ENCODE assay signal across 8 mouse cellular contexts in genomic region chr13:24686705-24687665, GRCm38 (mm10). TPM values are rescaled to one million over a fixed set of nuclear protein-coding genes. Genes with fewer than 3 reads are reported as not detected.
DNase-seq lines count a peak whose midpoint lies in the region; ATAC-seq and TF ChIP-seq lines count a peak whose summit lies in the region.

No protein-coding gene starts in this region.

- no peaks in the 10 kb centered on the region for H3K27me3 ChIP-seq in Patski
- H3K27me3 ChIP-seq in hindbrain, embryonic 12.5 days: no peaks in the 10 kb centered on the region

- in situ Hi-C loops in Patski (cut with MboI; ENCODE audit: low pct_unique_long_range_greater_than_20kb): loop anchor here (5.0 kb wide), 3 partner anchors 90 to 350 kb away; no protein-coding TSS in a partner anchor

- H3K4me2 ChIP-seq in hindbrain, embryonic 12.5 days (replicated peaks): peak overlapping the region; percentile 29

- no peak for ATAC-seq in Patski
- ATAC-seq in hindbrain, embryonic 12.5 days (ENCODE audit: low FRiP score): peak; percentile 85

- no peaks in the 10 kb centered on the region for H3K36me3 ChIP-seq in hindbrain, embryonic 12.5 days

- no peaks in the 10 kb centered on the region for H3K9me3 ChIP-seq in hindbrain, embryonic 12.5 days (replicated peaks)

- POLR2A ChIA-PET in Patski (lab: Charles Lee): no interaction called here

- no peak overlapping the region for H3K9ac ChIP-seq in hindbrain, embryonic 12.5 days

- peak; percentile 93 for TF ChIP-seq CTCF in Patski (IDR thresholded peaks at IDR 0.05)

- no peak for DNase-seq in Patski (ENCODE audit: low read depth, low spot score)
- peak; percentile 73 for DNase-seq in cerebellum, adult 9-10 months
- peak; percentile 50 to 94 for DNase-seq in frontal cortex, adult 2 months (ENCODE audit: extremely low spot score in 1 of 2, low spot score in 1 of 2)
- DNase-seq in layer of hippocampus, postnatal 14 days (ENCODE audit: low spot score in 2 of 2): peak; percentile 88 to 91
- peak; percentile 89 for DNase-seq in lung, postnatal 14 days
- DNase-seq in retina, adult 2 months (ENCODE audit: low read depth, low spot score): peak; percentile 65
- peak; percentile 74 for DNase-seq in thymus, postnatal 25 days

- WGBS in hindbrain, embryonic 12.5 days: 34% methylated on average over 15 of the region's 15 CpGs

- peaks cover 6% of the 10 kb centered on the region for H3K4me1 ChIP-seq in hindbrain, embryonic 12.5 days

- H3K4me3 ChIP-seq in hindbrain, embryonic 12.5 days: no peak overlapping the region

- H3K27ac ChIP-seq in hindbrain, embryonic 12.5 days: peak overlapping the region; percentile 17; the same call in 1 of the 2 replicates

- CTCF ChIA-PET in Patski (lab: Charles Lee): interaction anchor here (0.8 to 3.2 kb wide), 33 partner anchors 8 to 208 kb away, joined by 3 to 32 read pairs (median 4); no protein-coding TSS in a partner anchor

RNA-seq across cellular contexts. Expression of gene Armh2, which starts 54.0 kb away (rescaled TPM):
- polyA plus RNA-seq in Patski (2021): not detected
- 0.22 and 0.34 TPM in 2 replicates for polyA plus RNA-seq in frontal cortex, adult 2 months (2012; rRNA removed)
- polyA plus RNA-seq in hindbrain, embryonic 12.5 days (2016; fragmentation: Nextera tagmentation; extraction: Ambion mirVana): not detected in 2 replicates
- not detected for total RNA-seq in layer of hippocampus, postnatal 14 days (2021)
